Comparison of ENCODE assay signal across 22 mouse cellular contexts in the genomic region with DNA sequence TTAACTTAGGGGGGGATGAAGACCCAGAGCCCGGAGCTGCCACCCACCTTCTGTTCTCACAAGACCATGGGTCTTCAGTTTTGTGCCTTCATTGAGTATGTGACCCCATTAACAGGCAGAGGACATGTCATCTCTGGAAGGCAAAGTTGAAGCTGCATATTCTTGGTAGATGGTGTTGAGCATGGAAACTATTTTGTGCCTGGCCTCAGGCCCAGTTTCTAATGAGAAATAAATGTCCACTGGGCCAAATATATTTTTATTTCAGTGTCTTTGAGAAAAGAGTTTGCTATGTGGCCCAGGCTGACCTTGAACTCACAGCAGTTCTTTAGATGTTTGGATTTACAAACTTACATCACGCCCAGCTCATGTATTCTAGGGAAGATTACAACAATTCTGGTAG. TPM values are rescaled to one million over a fixed set of nuclear protein-coding genes. Genes with fewer than 3 reads are reported as not detected.
"Had no signal": no experiment of that assay in that cellular context is flagged by ENCODE, and none has a peak within 500 bp of the region (broad histone marks: within the 10 kb centered on the region; RNA-seq: fewer than 3 reads in every experiment).

No protein-coding gene starts in this region.

- H3K4me1 ChIP-seq: liver, embryonic 12.5 days; midbrain, embryonic 10.5 days; neural tube, embryonic 15.5 days had no signal

- H3K27me3 ChIP-seq: limb, embryonic 15.5 days; neural tube, embryonic 15.5 days had no signal

- H3K9ac ChIP-seq: limb, embryonic 15.5 days; liver, embryonic 12.5 days; neural tube, embryonic 15.5 days had no signal

- H3K4me3 ChIP-seq: limb, embryonic 15.5 days; liver, embryonic 12.5 days; midbrain, embryonic 10.5 days; myocyte; neural tube, embryonic 15.5 days had no signal

- DNase-seq: kidney, adult 8-10 months; kidney, postnatal 36 days; layer of hippocampus, adult 9-11 months; layer of hippocampus, postnatal 36 days; midbrain, embryonic 14.5 days; right cerebral cortex, adult 18-20 months; right cerebral cortex, postnatal 25 days; thymus, adult 18-20 months; thymus, postnatal 14 days had no signal

- ATAC-seq: liver, embryonic 12.5 days had no signal

- H3K4me2 ChIP-seq: limb, embryonic 15.5 days; liver, embryonic 12.5 days; neural tube, embryonic 15.5 days had no signal

- H3K27ac ChIP-seq: kidney, postnatal 0 days; limb, embryonic 15.5 days; liver, embryonic 12.5 days; midbrain, embryonic 10.5 days; neural tube, embryonic 15.5 days had no signal

- H3K9me3 ChIP-seq: limb, embryonic 15.5 days; liver, embryonic 12.5 days; midbrain, embryonic 10.5 days; neural tube, embryonic 15.5 days had no signal

RNA-seq across cellular contexts. Expression of a gene that starts 7.4 kb away (rescaled TPM):
- total RNA-seq: megakaryocyte, adult 5-6 weeks had no signal
- polyA plus RNA-seq: kidney, postnatal 0 days; limb, embryonic 11.5 days; limb, embryonic 15.5 days; liver, embryonic 12.5 days; liver, embryonic 16.5 days; midbrain, embryonic 10.5 days; midbrain, embryonic 14.5 days; myocyte; neural tube, embryonic 11.5 days; neural tube, embryonic 15.5 days; small intestine, adult 2 months; stomach, embryonic 16.5 days had no signal

RNA-seq across cellular contexts. Expression of a gene that starts 13.8 kb away (rescaled TPM):
- total RNA-seq: layer of hippocampus, adult 18-20 months; layer of hippocampus, postnatal 36 days; megakaryocyte, adult 5-6 weeks had no signal
- polyA plus RNA-seq: limb, embryonic 11.5 days; limb, embryonic 15.5 days; liver, embryonic 12.5 days; liver, embryonic 16.5 days; midbrain, embryonic 10.5 days; myocyte; neural tube, embryonic 15.5 days; small intestine, adult 2 months; stomach, embryonic 16.5 days had no signal
